Mouse (Mus musculus): ENCODE measurements around the gene Olfr448.

The Olfr448 gene

GRCm38 (mm10) chr6:42890141-42890540, at the start of gene Olfr448:
Gene Olfr448 (plus strand): TSS chr6:42890441.
- no peak for DNase-seq (ENCODE audit: low read depth, low spot score)

- DNase-seq (ENCODE audit: low read depth, low spot score), result peak; percentile 34
Observed at GRCm38 (mm10) chr6:42860222-42860819, 29.9 kb upstream of the Olfr448 start.

GRCm38 (mm10) chr6:42869695-42870094, 20.5 kb upstream of the Olfr448 start:
- DNase-seq (ENCODE audit: low read depth, low spot score), result no peak

DNA sequence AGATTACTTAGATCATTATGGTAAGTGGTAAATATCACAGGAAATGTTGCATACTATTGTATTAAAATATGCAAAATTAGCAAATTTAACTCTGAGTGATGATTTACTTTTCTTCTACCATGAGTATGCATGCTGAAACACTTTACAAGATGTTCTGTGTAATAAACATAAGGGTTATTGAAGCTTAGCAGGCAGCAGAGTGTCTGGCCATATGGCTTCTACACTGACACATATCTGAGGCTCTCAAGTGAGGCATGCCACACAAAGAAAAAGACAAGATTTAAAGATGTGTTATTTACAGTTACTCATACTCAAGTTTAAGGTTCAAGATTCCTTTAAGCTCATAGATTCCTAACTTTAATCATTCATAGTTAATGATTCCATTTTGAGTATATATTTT, 13.9 kb upstream of the Olfr448 start:
- peak; percentile 11 for DNase-seq (ENCODE audit: low read depth, low spot score)

GRCm38 (mm10) chr6:42900345-42900744, 10.1 kb downstream of the Olfr448 start:
- no peak for DNase-seq (ENCODE audit: low read depth, low spot score)

DNA sequence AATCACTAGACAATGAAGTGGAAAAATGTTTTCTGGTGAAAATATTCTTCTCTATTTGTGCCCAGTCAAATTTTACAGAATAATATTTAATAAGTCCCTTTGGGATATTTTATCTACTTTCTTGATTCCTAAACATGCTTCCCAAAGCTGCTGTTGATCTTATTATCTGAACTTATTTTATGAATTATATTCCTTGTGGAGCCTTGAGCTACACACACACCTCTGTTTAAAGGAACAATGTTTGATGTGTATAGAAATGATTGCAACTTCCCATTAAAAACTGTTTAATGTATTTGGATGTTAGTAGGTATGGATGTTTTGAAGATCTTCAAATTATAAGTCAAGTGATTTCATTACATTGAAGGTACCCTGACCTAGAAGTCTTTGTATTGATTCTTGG, 18.3 kb downstream of the Olfr448 start, which contains the start of gene Olfr447:
Olfr447 (plus strand) TSS at position 301 of the 400 bp plus-strand sequence.
- no peak for DNase-seq (ENCODE audit: low read depth, low spot score)

DNA sequence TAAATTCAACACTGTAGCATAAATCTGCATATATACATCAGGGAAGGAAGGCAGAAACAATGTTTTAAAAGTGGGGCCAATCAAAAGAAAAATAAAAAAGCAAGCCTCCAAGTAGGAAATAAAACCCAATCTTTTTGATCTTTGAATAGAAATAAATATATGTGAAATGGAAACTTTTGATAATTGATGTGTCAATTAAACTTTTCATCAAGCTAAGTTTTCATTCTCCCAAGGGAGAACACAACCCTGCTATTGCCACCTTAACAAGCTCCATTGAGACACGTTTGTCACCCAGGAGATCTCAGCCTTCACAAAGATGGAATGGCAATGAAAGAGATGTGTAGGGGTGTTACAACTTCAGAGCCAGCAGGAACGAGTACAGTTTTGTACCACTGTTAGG, 30.8 kb downstream of the Olfr448 start, which contains the start of gene Olfr446:
Olfr446 (plus strand) TSS at position 301 of the 400 bp plus-strand sequence.
- no peak for DNase-seq (ENCODE audit: low read depth, low spot score)

All from telencephalon, adult 2 months (tissue).